Mouse (Mus musculus): ENCODE data around the gene Rin2.
"Not testable (repeated sequence)": the region's sequence is repeated elsewhere in the genome, so short reads cannot be mapped to it uniquely, and the experiment has no call there.

Gene Rin2

GRCm38 (mm10) chr2:145900318-145900717, 225.3 kb downstream of the Rin2 start:
- in situ Hi-C loops (cut with MboI), result not testable (repeated sequence)

GRCm38 (mm10) chr2:145901861-145902260, 226.8 kb downstream of the Rin2 start, which contains the start of gene Naa20:
Naa20 (plus strand) TSS chr2:145902099.
- in situ Hi-C loops (cut with MboI), result no loop called here

- in situ Hi-C loops (cut with MboI), result no loop called here
Observed at GRCm38 (mm10) chr2:145903061-145903901, 228.3 kb downstream of the Rin2 start.

GRCm38 (mm10) chr2:145903983-145904616, 229.1 kb downstream of the Rin2 start:
- in situ Hi-C loops (cut with MboI), result no loop called here

GRCm38 (mm10) chr2:145905156-145905555, 230.1 kb downstream of the Rin2 start:
- in situ Hi-C loops (cut with MboI), result no loop called here

- in situ Hi-C loops (cut with MboI), result not testable (repeated sequence)
Observed at GRCm38 (mm10) chr2:145905884-145906283, 230.9 kb downstream of the Rin2 start.

GRCm38 (mm10) chr2:145920941-145921650, 246.1 kb downstream of the Rin2 start:
- in situ Hi-C loops (cut with MboI), result no loop called here

- in situ Hi-C loops (cut with MboI), result loop anchor here (25.0 kb wide), 1 partner anchor 578 kb away; the partner anchor contains the start of gene Ralgapa2
Observed at GRCm38 (mm10) chr2:145934339-145935231, 259.6 kb downstream of the Rin2 start, which contains the start of the genes Cfap61 and Crnkl1. Cfap61 (plus strand) TSS chr2:145934784. Crnkl1 (minus strand) TSS chr2:145935014.

GRCm38 (mm10) chr2:145936975-145937374, 262.0 kb downstream of the Rin2 start:
- in situ Hi-C loops (cut with MboI), result loop anchor here (25.0 kb wide), 1 partner anchor 575 kb away; the partner anchor contains the start of gene Ralgapa2
